ENCODE assay signal across 8 mouse cellular contexts in genomic region chr7:137438179-137438550, GRCm38 (mm10). TPM values are rescaled to one million over a fixed set of nuclear protein-coding genes. Genes with fewer than 3 reads are reported as not detected.
A peak's percentile ranks its signal among the peaks of the same experiment; 100 is the strongest.
DNase-seq lines count a peak whose midpoint lies in the region; ATAC-seq lines count a peak whose summit lies in the region.

No protein-coding gene starts in this region.

- no peaks in the 10 kb centered on the region for H3K36me3 ChIP-seq in hindbrain, embryonic 11.5 days (ENCODE audit: control insufficient read depth, insufficient read depth, low read length)
- no peaks in the 10 kb centered on the region for H3K36me3 ChIP-seq in limb, embryonic 11.5 days (ENCODE audit: control insufficient read depth, insufficient read depth, low read length)
- H3K36me3 ChIP-seq in neural tube, embryonic 15.5 days, result no peaks in the 10 kb centered on the region

- peak overlapping the region; percentile 95 for H3K4me3 ChIP-seq in hindbrain, embryonic 11.5 days (ENCODE audit: low read depth, low read length)
- peak overlapping the region; percentile 89 for H3K4me3 ChIP-seq in limb, embryonic 11.5 days (ENCODE audit: low read depth, low read length)
- peak overlapping the region; percentile 99 for H3K4me3 ChIP-seq in neural tube, embryonic 15.5 days (replicated peaks)

- H3K9me3 ChIP-seq in hindbrain, embryonic 11.5 days (ENCODE audit: control insufficient read depth, low read length), result no peaks in the 10 kb centered on the region
- no peaks in the 10 kb centered on the region for H3K9me3 ChIP-seq in limb, embryonic 11.5 days (ENCODE audit: control insufficient read depth, low read length)
- H3K9me3 ChIP-seq in neural tube, embryonic 15.5 days (replicated peaks), result no peaks in the 10 kb centered on the region

- H3K9ac ChIP-seq in hindbrain, embryonic 11.5 days (ENCODE audit: low read depth, low read length), result peak overlapping the region; percentile 94
- H3K9ac ChIP-seq in limb, embryonic 11.5 days (ENCODE audit: low read length), result peak overlapping the region; percentile 90
- H3K9ac ChIP-seq in neural tube, embryonic 15.5 days (replicated peaks), result peak overlapping the region; percentile 97

- peak overlapping the region; percentile 88 for H3K27ac ChIP-seq in hindbrain, embryonic 11.5 days (ENCODE audit: low read depth, low read length)
- H3K27ac ChIP-seq in limb, embryonic 11.5 days (replicated peaks; ENCODE audit: low read depth, low read length), result peak overlapping the region; percentile 10; the same call in 1 of the 2 replicates
- H3K27ac ChIP-seq in neural tube, embryonic 15.5 days (replicated peaks), result peak overlapping the region; percentile 88

- DNase-seq in cerebellum, adult 11 months, result peak; percentile 20
- no peak for DNase-seq in cerebellum, adult 8-10 months
- DNase-seq in CD4-positive, CD25-positive, alpha-beta regulatory T cell, adult 2 months (ENCODE audit: low read depth, low spot score), result peak; percentile 42
- peak; percentile 44 for DNase-seq in embryo, embryonic 11 days
- DNase-seq in hindbrain, embryonic 11.5 days (ENCODE audit: low spot score), result peak; percentile 49
- DNase-seq in limb, embryonic 11.5 days (ENCODE audit: low spot score), result no peak
- no peak for DNase-seq in gastrocnemius, postnatal 10 days

- H3K4me1 ChIP-seq in hindbrain, embryonic 11.5 days (replicated peaks; ENCODE audit: control insufficient read depth, insufficient read depth, low read length), result 0 out of 2 replicates have a peak, but pooled peaks cover 3% of the 10 kb centered on the region
- H3K4me1 ChIP-seq in limb, embryonic 11.5 days (ENCODE audit: control insufficient read depth, insufficient read depth, low read length), result peaks cover 2% of the 10 kb centered on the region; the same call in 1 of the 2 replicates
- H3K4me1 ChIP-seq in neural tube, embryonic 15.5 days, result peaks cover 30% of the 10 kb centered on the region

- no peaks in the 10 kb centered on the region for H3K27me3 ChIP-seq in hindbrain, embryonic 11.5 days (ENCODE audit: control insufficient read depth, insufficient read depth, low read length)
- H3K27me3 ChIP-seq in limb, embryonic 11.5 days (ENCODE audit: control insufficient read depth, insufficient read depth, low read length), result no peaks in the 10 kb centered on the region
- H3K27me3 ChIP-seq in neural tube, embryonic 15.5 days (replicated peaks), result no peaks in the 10 kb centered on the region

- WGBS in hindbrain, embryonic 11.5 days, result 5% methylated on average over 7 of the region's 7 CpGs
- WGBS in limb, embryonic 11.5 days, result 6% methylated on average over 7 of the region's 7 CpGs
- 3% methylated on average over 7 of the region's 7 CpGs for WGBS in neural tube, embryonic 15.5 days

- peak; percentile 72 for ATAC-seq in hindbrain, embryonic 11.5 days (ENCODE audit: low FRiP score)
- no peak for ATAC-seq in limb, embryonic 11.5 days (ENCODE audit: insufficient number of reproducible peaks, low FRiP score, low TSS enrichment, low read depth)
- peak; percentile 55; the same call in 1 of the 2 replicates for ATAC-seq in neural tube, embryonic 15.5 days (ENCODE audit: low FRiP score)

- H3K4me2 ChIP-seq in hindbrain, embryonic 11.5 days (replicated peaks; ENCODE audit: low read depth, low read length), result peak overlapping the region; percentile 64
- H3K4me2 ChIP-seq in limb, embryonic 11.5 days (ENCODE audit: low read depth, severe bottlenecking), result peak overlapping the region; percentile 66
- peak overlapping the region; percentile 66 for H3K4me2 ChIP-seq in neural tube, embryonic 15.5 days

RNA-seq across cellular contexts. Expression of gene Glrx3, which starts 0.8 kb away (rescaled TPM):
- 347 and 362 TPM in 2 replicates for polyA plus RNA-seq in hindbrain, embryonic 11.5 days (2014; fragmentation: Nextera tagmentation; extraction: Ambion mirVana)
- 311 and 328 TPM in 2 replicates for polyA plus RNA-seq in limb, embryonic 11.5 days (2014; fragmentation: Nextera tagmentation; extraction: Ambion mirVana)
- 280 and 281 TPM in 2 replicates for polyA plus RNA-seq in neural tube, embryonic 15.5 days (2015; fragmentation: Nextera tagmentation; extraction: Ambion mirVana)
- total RNA-seq in gastrocnemius, postnatal 10 days (2021), result 10 to 100 TPM; 90.2 to 93.9 TPM

RNA-seq across cellular contexts. Expression of gene 9430038I01Rik, which starts 27.6 kb away (rescaled TPM):
- polyA plus RNA-seq in hindbrain, embryonic 11.5 days (2014; fragmentation: Nextera tagmentation; extraction: Ambion mirVana), result 19.5 and 19.9 TPM in 2 replicates
- 24.3 and 26.2 TPM in 2 replicates for polyA plus RNA-seq in limb, embryonic 11.5 days (2014; fragmentation: Nextera tagmentation; extraction: Ambion mirVana)
- 15.5 and 17.0 TPM in 2 replicates for polyA plus RNA-seq in neural tube, embryonic 15.5 days (2015; fragmentation: Nextera tagmentation; extraction: Ambion mirVana)
- 1 to 10 TPM; 4.4 TPM for total RNA-seq in gastrocnemius, postnatal 10 days (2021)

Comparison
In these comparisons a context has a peak if more than half of its experiments do, and no peak if none do; other contexts are left out.
1. DNase-seq: peak in cerebellum, adult 11 months (single experiment), CD4-positive, CD25-positive, alpha-beta regulatory T cell, adult 2 months (single experiment), embryo, embryonic 11 days (single experiment) and hindbrain, embryonic 11.5 days (single experiment); none in cerebellum, adult 8-10 months (single experiment), limb, embryonic 11.5 days (single experiment) and gastrocnemius, postnatal 10 days (single experiment).
2. H3K27ac ChIP-seq: peak in every context shown above with its lines; median percentile 88 in hindbrain, embryonic 11.5 days; 88 in neural tube, embryonic 15.5 days; 10 in limb, embryonic 11.5 days.
3. Peak in every context shown above with its lines, with median percentiles within 50 percentile points of each other: H3K4me2 ChIP-seq, H3K4me3 ChIP-seq and H3K9ac ChIP-seq.